Mouse (Mus musculus): ENCODE measurements around the gene Tsnaxip1.

GRCm38 (mm10) chr8:105795785-105796184, 31.7 kb upstream of the Tsnaxip1 start:
- TF ChIP-seq CHD2 (IDR thresholded peaks at IDR 0.05; ENCODE audit: low read depth, low read length), result no peak
- no peak for TF ChIP-seq ZC3H11A (IDR thresholded peaks at IDR 0.05; ENCODE audit: borderline replicate concordance, low read depth, low read length)

Measured in ES-E14 (cell line).